Mouse (Mus musculus) intestine, postnatal 0 days (tissue): ENCODE measurements around the gene Trmt2a. TPM values are rescaled to one million over a fixed set of nuclear protein-coding genes. Genes with fewer than 3 reads are reported as not detected.

Experiments
- ATAC-seq: fragments of 200-750 bp; cut with Nextera tagmentation; 2 replicates; pipeline ENCODE4 v1.8.0; 2017; ENCODE audit warnings: mild to moderate bottlenecking, moderate TSS enrichment, moderate library complexity
- H3K27ac ChIP-seq: fragments of 300-500 bp; sonication (generic); 2 replicates; pipeline ENCODE4 v1.5.1; 2014; ENCODE audit warnings: mild to moderate bottlenecking, low read depth, low read length, moderate library complexity
- H3K27me3 ChIP-seq: fragments of 300-500 bp; sonication (generic); replicated peaks from 2 replicates; pipeline ENCODE4 v1.6.1; 2014; ENCODE audit warnings: low read length, mixed read lengths; ENCODE audit not compliant: control insufficient read depth, insufficient read depth
- H3K36me3 ChIP-seq: fragments of 300-500 bp; sonication (generic); 2 replicates; pipeline ENCODE4 v1.6.1; 2014; ENCODE audit warnings: mild to moderate bottlenecking, moderate library complexity; ENCODE audit not compliant: control insufficient read depth, insufficient read depth
- H3K4me1 ChIP-seq: fragments of 300-500 bp; sonication (generic); replicated peaks from 2 replicates; pipeline ENCODE4 v1.6.1; 2014; ENCODE audit warnings: antibody characterized with exemption, low read length, mixed read lengths; ENCODE audit not compliant: control insufficient read depth, insufficient read depth
- H3K4me2 ChIP-seq: fragments of 300-500 bp; sonication (generic); replicated peaks from 2 replicates; pipeline ENCODE4 v1.6.1; 2014; ENCODE audit warnings: low read depth, mild to moderate bottlenecking, moderate library complexity
- H3K4me3 ChIP-seq: fragments of 300-500 bp; sonication (generic); 2 replicates; pipeline ENCODE4 v1.5.1; 2014; ENCODE audit warnings: low read depth, low read length
- H3K9ac ChIP-seq: fragments of 300-500 bp; sonication (generic); 2 replicates; pipeline ENCODE4 v1.6.1; 2014; ENCODE audit warnings: mild to moderate bottlenecking, low read depth, low read length
- H3K9me3 ChIP-seq: fragments of 300-500 bp; sonication (generic); 2 replicates; pipeline ENCODE4 v1.6.1; 2016; ENCODE audit warnings: mixed run types; ENCODE audit not compliant: control insufficient read depth
- CTCF ChIP-seq: sonication (generic); IDR thresholded peaks from 2 replicates; pipeline ENCODE4 v1.5.1; 2016; ENCODE audit warnings: low read depth, mild to moderate bottlenecking, control low read depth, antibody characterized with exemption, moderate library complexity
- WGBS: fragments of 180-500 bp; shearing (Covaris S2); extraction: QIAGEN DNeasy Blood & Tissue Kit; methylation state at CpG from one replicate; pipeline ENCODE4 v1.1.7; 2014; 5-methylcytosine and 5-hydroxymethylcytosine counted together
- polyA plus RNA-seq: library from polyadenylated mRNA; unstranded; fragments of >200 nt; fragmentation: Nextera tagmentation; extraction: Ambion mirVana; gene quantifications from 2 replicates; pipeline ENCODE4 v1.2.1, GENCODE M21; 2015

Trmt2a gene
- polyA plus RNA-seq, 1 experiment from 2014 or later, result 26.1 TPM

- WGBS, result under 1% methylated on average over 33 of the region's 33 CpGs
- H3K36me3 ChIP-seq, result peaks cover 53% of the 10 kb centered on the region
- peak overlapping the region; percentile 88 for H3K4me3 ChIP-seq
- H3K4me1 ChIP-seq, result 0 out of 2 replicates have a peak, but pooled peaks cover 8% of the 10 kb centered on the region
- no peak for ATAC-seq
- TF ChIP-seq CTCF, result no peak
- H3K27me3 ChIP-seq, result no peaks in the 10 kb centered on the region
- H3K9me3 ChIP-seq, result no peaks in the 10 kb centered on the region
- peak overlapping the region; percentile 93 for H3K4me2 ChIP-seq
- peak overlapping the region; percentile 82 for H3K27ac ChIP-seq
- peak overlapping the region; percentile 86 for H3K9ac ChIP-seq
These were observed 719 bp upstream of the Trmt2a start for GRCm38 (mm10) chr16:18247521-18248399.

- H3K9ac ChIP-seq, result peak overlapping the region; percentile 66
- WGBS, result 2% methylated on average over 27 of the region's 27 CpGs
- peak overlapping the region; percentile 73 for H3K27ac ChIP-seq
- no peak for TF ChIP-seq CTCF
- H3K4me2 ChIP-seq, result peak overlapping the region; percentile 93
- H3K9me3 ChIP-seq, result no peaks in the 10 kb centered on the region
- H3K4me1 ChIP-seq, result 0 out of 2 replicates have a peak, but pooled peaks cover 8% of the 10 kb centered on the region
- peaks cover 56% of the 10 kb centered on the region for H3K36me3 ChIP-seq
- peak; percentile 0; the same call in 1 of the 2 replicates for ATAC-seq
- H3K4me3 ChIP-seq, result peak overlapping the region; percentile 88
- no peaks in the 10 kb centered on the region for H3K27me3 ChIP-seq
These were observed 987 bp downstream of the Trmt2a start for GRCm38 (mm10) chr16:18249364-18249967.

GRCm38 (mm10) chr16:18250231-18250630 lies 1.8 kb downstream of the Trmt2a start:
- no peak for ATAC-seq
- Histone ChIP-seq H3K27ac (no peak overlapping the region), H3K9ac (no peak overlapping the region), H3K4me2 (peak overlapping the region; percentile 93), H3K4me3 (0 out of 2 replicates have a peak overlapping the region, but pooled peaks have one; percentile 88), H3K36me3 (peaks cover 52% of the 10 kb centered on the region), H3K27me3 (no peaks in the 10 kb centered on the region), H3K4me1 (0 out of 2 replicates have a peak, but pooled peaks cover 8% of the 10 kb centered on the region), H3K9me3 (no peaks in the 10 kb centered on the region)
- 55% methylated on average over 4 of the region's 4 CpGs for WGBS
- no peak for TF ChIP-seq CTCF

GRCm38 (mm10) chr16:18250828-18251790 lies 2.6 kb downstream of the Trmt2a start:
- H3K4me3 ChIP-seq, result no peak overlapping the region
- H3K27me3 ChIP-seq, result no peaks in the 10 kb centered on the region
- H3K27ac ChIP-seq, result peak overlapping the region; percentile 54; the same call in 1 of the 2 replicates
- H3K4me1 ChIP-seq, result 0 out of 2 replicates have a peak, but pooled peaks cover 8% of the 10 kb centered on the region
- H3K4me2 ChIP-seq, result no peak overlapping the region
- H3K36me3 ChIP-seq, result peaks cover 52% of the 10 kb centered on the region
- ATAC-seq, result no peak
- H3K9me3 ChIP-seq, result no peaks in the 10 kb centered on the region
- 51% methylated on average over 10 of the region's 10 CpGs for WGBS
- TF ChIP-seq CTCF, result no peak
- H3K9ac ChIP-seq, result no peak overlapping the region

- WGBS, result 77% methylated on average over 6 of the region's 6 CpGs
- TF ChIP-seq CTCF, result no peak
- Histone ChIP-seq H3K36me3 (peaks cover 64% of the 10 kb centered on the region), H3K9ac (no peak overlapping the region), H3K4me1 (0 out of 2 replicates have a peak, but pooled peaks cover 8% of the 10 kb centered on the region), H3K27me3 (no peaks in the 10 kb centered on the region), H3K27ac (no peak overlapping the region), H3K4me3 (no peak overlapping the region), H3K9me3 (no peaks in the 10 kb centered on the region), H3K4me2 (no peak overlapping the region)
- no peak for ATAC-seq
These were observed 4.3 kb downstream of the Trmt2a start for GRCm38 (mm10) chr16:18252736-18253135.
